Mouse (Mus musculus): ENCODE data around the gene Mtmr1.

- no peak for TF ChIP-seq CTCF (IDR thresholded peaks at IDR 0.05; ENCODE audit: low read depth, low read length)
- no peak for TF ChIP-seq EP300 (IDR thresholded peaks at IDR 0.05; ENCODE audit: insufficient read depth, low read depth, low read length)
- no peak for TF ChIP-seq POLR2A (IDR thresholded peaks at IDR 0.05; ENCODE audit: insufficient read depth, low read length)
Observed at GRCm38 (mm10) chrX:71435542-71435941, 71.0 kb downstream of the Mtmr1 start.
